Mouse (Mus musculus) kidney, postnatal 0 days (tissue): ENCODE measurements around the gene Mrpl39. TPM values are rescaled to one million over a fixed set of nuclear protein-coding genes. Genes with fewer than 3 reads are reported as not detected.

Experiments
- ATAC-seq: fragments of 200-750 bp; cut with Nextera tagmentation; replicated peaks from 2 replicates; pipeline ENCODE4 v1.8.0; 2017; ENCODE audit warnings: low read depth, moderate number of reproducible peaks, moderate TSS enrichment, moderate library complexity; ENCODE audit not compliant: low FRiP score
- DNase-seq: peaks from one replicate; pipeline ENCODE4 v3.0.0-alpha.2; 2016; ENCODE audit warnings: low spot score
- H3K27ac ChIP-seq: fragments of 300-500 bp; sonication (generic); 2 replicates; pipeline ENCODE4 v1.5.1; 2014; ENCODE audit warnings: mild to moderate bottlenecking
- H3K27me3 ChIP-seq: fragments of 300-500 bp; sonication (generic); 2 replicates; pipeline ENCODE4 v1.6.1; 2014; ENCODE audit warnings: low read length, mixed read lengths; ENCODE audit not compliant: insufficient read depth
- H3K36me3 ChIP-seq: fragments of 300-500 bp; sonication (generic); 2 replicates; pipeline ENCODE4 v1.6.1; 2014; ENCODE audit warnings: low read length, mixed read lengths; ENCODE audit not compliant: insufficient read depth
- H3K4me1 ChIP-seq: fragments of 300-500 bp; sonication (generic); replicated peaks from 2 replicates; pipeline ENCODE4 v1.6.1; 2014; ENCODE audit warnings: antibody characterized with exemption, low read length, mixed read lengths; ENCODE audit not compliant: insufficient read depth
- H3K4me2 ChIP-seq: fragments of 300-500 bp; sonication (generic); 2 replicates; pipeline ENCODE4 v1.6.1; 2014; ENCODE audit warnings: mild to moderate bottlenecking, low read length, moderate library complexity, mixed read lengths
- H3K4me3 ChIP-seq: fragments of 300-500 bp; sonication (generic); replicated peaks from 2 replicates; pipeline ENCODE4 v1.5.1; 2014; ENCODE audit warnings: low read depth, low read length
- H3K9ac ChIP-seq: fragments of 300-500 bp; sonication (generic); 2 replicates; pipeline ENCODE4 v1.6.1; 2014; ENCODE audit warnings: low read depth, low read length
- H3K9me3 ChIP-seq: fragments of 300-500 bp; sonication (generic); replicated peaks from 2 replicates; pipeline ENCODE4 v1.6.1; 2016; ENCODE audit warnings: low read length, inconsistent platforms, mixed read lengths
- CTCF ChIP-seq: IDR thresholded peaks from 2 replicates; pipeline ENCODE4 v1.5.1; 2016; ENCODE audit warnings: antibody characterized with exemption, low read depth, mild to moderate bottlenecking, moderate library complexity
- WGBS: fragments of 180-500 bp; shearing (Covaris S2); extraction: QIAGEN DNeasy Blood & Tissue Kit; methylation state at CpG from one replicate; pipeline ENCODE4 v1.1.7; 2014; 5-methylcytosine and 5-hydroxymethylcytosine counted together
- polyA plus RNA-seq: library from polyadenylated mRNA; unstranded; fragments of >200 nt; fragmentation: Nextera tagmentation; extraction: Ambion mirVana; gene quantifications from 2 replicates; pipeline ENCODE4 v1.2.1, GENCODE M21; 2015

Gene Mrpl39
- polyA plus RNA-seq, 1 experiment from 2014 or later: 45.5 TPM

GRCm38 (mm10) chr16:84776089-84776784 is 40.7 kb upstream of the Mrpl39 start:
- TF ChIP-seq CTCF: peak; percentile 46

DNA sequence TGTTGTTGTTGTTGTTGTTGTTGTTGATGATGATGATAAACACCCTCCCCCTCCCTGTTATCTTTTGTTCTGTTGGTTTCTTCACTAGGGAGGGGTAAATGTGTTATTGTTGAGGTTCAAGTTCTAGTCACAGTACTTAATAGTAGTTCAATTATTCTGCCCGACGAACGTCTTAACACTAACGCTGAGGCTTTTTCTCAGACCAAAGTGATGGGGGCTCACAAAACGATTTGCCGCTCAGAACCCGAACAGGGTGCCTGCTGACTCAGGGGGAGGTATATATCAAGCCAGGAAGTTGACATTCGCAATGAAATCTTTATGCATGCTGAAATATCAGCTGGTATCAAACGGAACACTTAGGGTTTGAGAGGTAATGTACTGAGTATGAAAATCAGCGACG is 39.8 kb upstream of the Mrpl39 start:
- no peak for TF ChIP-seq CTCF
- no peak overlapping the region for H3K9ac ChIP-seq
- WGBS: 27% methylated on average over 11 of the region's 11 CpGs
- no peaks in the 10 kb centered on the region for H3K36me3 ChIP-seq
- DNase-seq (no peak), ATAC-seq (no peak)
- peak overlapping the region; percentile 57; the same call in 1 of the 2 replicates for H3K4me3 ChIP-seq
- H3K27ac ChIP-seq: no peak overlapping the region
- no peaks in the 10 kb centered on the region for H3K9me3 ChIP-seq
- no peaks in the 10 kb centered on the region for H3K27me3 ChIP-seq
- peak overlapping the region; percentile 99 for H3K4me2 ChIP-seq
- H3K4me1 ChIP-seq: peaks cover 10% of the 10 kb centered on the region; the same call in 1 of the 2 replicates

More at GRCm38 (mm10) chr16:84776089-84776784, 40.7 kb upstream of the Mrpl39 start:
- no peak overlapping the region for H3K27ac ChIP-seq
- no peaks in the 10 kb centered on the region for H3K36me3 ChIP-seq
- peaks cover 10% of the 10 kb centered on the region; the same call in 1 of the 2 replicates for H3K4me1 ChIP-seq
- no peak overlapping the region for H3K4me2 ChIP-seq
- no peak overlapping the region for H3K4me3 ChIP-seq
- WGBS: 47% methylated on average over 7 of the region's 7 CpGs
- no peak for DNase-seq
- ATAC-seq: no peak
- no peaks in the 10 kb centered on the region for H3K27me3 ChIP-seq
- no peaks in the 10 kb centered on the region for H3K9me3 ChIP-seq
- H3K9ac ChIP-seq: no peak overlapping the region

- Histone ChIP-seq H3K4me3 (peak overlapping the region; percentile 57), H3K36me3 (no peaks in the 10 kb centered on the region), H3K4me2 (peak overlapping the region; percentile 99), H3K9me3 (no peaks in the 10 kb centered on the region), H3K27ac (no peak overlapping the region), H3K27me3 (no peaks in the 10 kb centered on the region), H3K9ac (peak overlapping the region; percentile 59; the same call in 1 of the 2 replicates), H3K4me1 (peaks cover 10% of the 10 kb centered on the region; the same call in 1 of the 2 replicates)
- peak; percentile 62 for DNase-seq
- no peak for TF ChIP-seq CTCF
- WGBS: 1% methylated on average over 23 of the region's 23 CpGs
- ATAC-seq: no peak
Measured at GRCm38 (mm10) chr16:84774761-84775231, 39.3 kb upstream of the Mrpl39 start.

DNA sequence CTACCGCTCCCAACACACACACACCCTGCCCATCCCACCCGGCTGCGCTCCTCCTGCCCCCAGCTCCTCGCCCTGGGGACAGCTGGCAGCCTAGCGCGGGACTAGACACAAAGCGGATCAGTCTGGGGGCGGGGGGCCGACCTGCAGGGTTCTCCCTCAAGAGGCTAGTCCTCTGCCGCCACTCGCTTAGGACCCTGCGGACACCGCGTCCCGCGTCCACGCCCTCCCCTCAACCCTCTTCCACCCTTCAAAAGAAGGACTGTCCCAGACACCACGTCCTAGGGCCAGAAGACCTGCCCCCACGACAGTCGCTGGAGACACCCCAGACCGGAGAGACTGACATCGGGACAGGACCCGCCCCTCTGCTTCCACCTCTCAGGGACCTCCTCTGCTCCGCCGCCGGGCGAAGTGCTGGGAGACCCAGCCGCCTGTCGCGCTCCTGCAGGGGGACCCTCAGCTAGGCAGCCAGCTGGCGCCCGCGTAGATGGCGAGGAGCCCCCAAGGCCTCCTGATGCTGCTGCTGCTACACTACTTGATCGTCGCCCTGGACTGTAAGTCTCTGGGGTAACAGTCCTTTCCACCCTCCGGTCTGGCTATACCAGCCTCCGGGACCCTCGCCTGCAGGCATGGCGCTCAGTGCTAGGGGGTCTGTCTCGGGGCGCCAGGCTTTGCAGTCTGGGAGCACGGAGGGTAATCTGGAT is 38.6 kb upstream of the Mrpl39 start, which contains the start of gene Jam2:
Gene Jam2 (plus strand): TSS at position 121 of the 701 bp plus-strand sequence.
- H3K4me2 ChIP-seq: peak within 1 kb of the TSS; percentile 99
- H3K4me3 ChIP-seq: peak within 1 kb of the TSS; percentile 57
- no peak within 1 kb of the TSS for H3K27ac ChIP-seq
- H3K9ac ChIP-seq: peak within 1 kb of the TSS; percentile 59
- peaks cover 10% of the 10 kb centered on the region; the same call in 1 of the 2 replicates for H3K4me1 ChIP-seq
- no peaks in the 10 kb centered on the region for H3K36me3 ChIP-seq
- WGBS: under 1% methylated on average over 40 of the region's 43 CpGs
- TF ChIP-seq CTCF: no peak
- no peaks in the 10 kb centered on the region for H3K27me3 ChIP-seq
- no peaks in the 10 kb centered on the region for H3K9me3 ChIP-seq
- DNase-seq (peak; percentile 61), ATAC-seq (peak; percentile 80)

DNA sequence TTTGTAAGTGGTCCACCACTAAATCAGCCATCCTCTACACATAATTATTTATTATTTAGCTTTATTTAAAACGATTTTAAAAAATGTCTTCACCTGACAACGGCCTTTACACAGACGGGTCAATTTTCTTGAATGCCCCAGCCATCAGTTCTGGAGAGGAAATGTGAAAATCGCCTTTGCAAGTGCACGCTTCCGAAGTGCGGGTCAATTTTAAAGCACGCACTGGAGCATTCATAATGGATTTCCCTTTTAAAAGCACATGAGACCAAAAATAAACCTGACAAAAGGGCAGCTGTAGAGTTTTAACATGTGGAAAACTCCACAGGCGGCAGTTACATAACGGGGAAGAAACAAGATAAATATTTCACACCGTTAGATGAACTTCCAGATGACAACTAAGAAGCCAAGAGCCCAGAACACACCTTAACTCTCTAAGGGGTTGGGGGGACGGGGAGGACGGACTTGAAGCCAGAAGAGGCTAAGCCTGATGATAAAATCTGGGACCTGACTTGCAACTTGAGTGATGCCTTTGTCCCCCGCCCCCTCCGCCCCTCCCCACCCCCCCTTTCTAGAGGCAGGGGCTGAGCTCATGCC is 37.8 kb upstream of the Mrpl39 start:
- H3K9ac ChIP-seq: peak overlapping the region; percentile 59
- peak; percentile 11 for DNase-seq
- no peak for ATAC-seq

More for the DNA sequence above, 37.8 kb upstream of the Mrpl39 start:
- H3K27ac ChIP-seq: no peak overlapping the region
- H3K4me1 ChIP-seq: peaks cover 10% of the 10 kb centered on the region; the same call in 1 of the 2 replicates
- TF ChIP-seq CTCF: no peak
- peak overlapping the region; percentile 99 for H3K4me2 ChIP-seq
- WGBS: under 1% methylated on average over 15 of the region's 15 CpGs
- H3K36me3 ChIP-seq: no peaks in the 10 kb centered on the region
- peak overlapping the region; percentile 57 for H3K4me3 ChIP-seq
- H3K27me3 ChIP-seq: no peaks in the 10 kb centered on the region
- no peaks in the 10 kb centered on the region for H3K9me3 ChIP-seq
